Mouse (Mus musculus) midbrain, postnatal 0 days (tissue): ENCODE results near the gene 4931406P16Rik. TPM values are rescaled to one million over a fixed set of nuclear protein-coding genes. Genes with fewer than 3 reads are reported as not detected.
A peak's percentile ranks its signal among the peaks of the same experiment; 100 is the strongest.

Experiments used
- ATAC-seq: fragments of 200-750 bp; cut with Nextera tagmentation; 2 replicates; pipeline ENCODE4 v1.8.0; 2017; ENCODE audit warnings: moderate number of reproducible peaks, mild to moderate bottlenecking, moderate TSS enrichment, moderate library complexity; ENCODE audit not compliant: low FRiP score
- DNase-seq: peaks from one replicate; pipeline ENCODE4 v3.0.0-alpha.2; 2015; ENCODE audit warnings: low spot score
- H3K27ac ChIP-seq: fragments of 300-500 bp; sonication (generic); 2 replicates; pipeline ENCODE4 v1.5.1; 2014; ENCODE audit warnings: low read depth, mild to moderate bottlenecking, low read length, mixed read lengths
- H3K27me3 ChIP-seq: fragments of 300-500 bp; sonication (generic); 2 replicates; pipeline ENCODE4 v1.6.1; 2014; ENCODE audit warnings: low read length, control low read depth, mixed read lengths; ENCODE audit not compliant: insufficient read depth
- H3K36me3 ChIP-seq: fragments of 300-500 bp; sonication (generic); 2 replicates; pipeline ENCODE4 v1.6.1; 2014; ENCODE audit warnings: low read length, control low read depth, mixed read lengths; ENCODE audit not compliant: insufficient read depth
- H3K4me1 ChIP-seq: fragments of 300-500 bp; sonication (generic); 2 replicates; pipeline ENCODE4 v1.6.1; 2014; ENCODE audit warnings: mild to moderate bottlenecking, control low read depth, antibody characterized with exemption, low read length, mixed read lengths; ENCODE audit not compliant: insufficient read depth
- H3K4me2 ChIP-seq: fragments of 300-500 bp; sonication (generic); 2 replicates; pipeline ENCODE4 v1.6.1; 2014; ENCODE audit warnings: low read depth, mild to moderate bottlenecking, low read length, mixed read lengths; ENCODE audit not compliant: poor library complexity, severe bottlenecking
- H3K4me3 ChIP-seq: fragments of 300-500 bp; sonication (generic); 2 replicates; pipeline ENCODE4 v1.5.1; 2014; ENCODE audit warnings: low read depth, mild to moderate bottlenecking, low read length, moderate library complexity
- H3K9ac ChIP-seq: fragments of 300-500 bp; sonication (generic); replicated peaks from 2 replicates; pipeline ENCODE4 v1.6.1; 2014; ENCODE audit warnings: mild to moderate bottlenecking, low read length, moderate library complexity, mixed read lengths; ENCODE audit not compliant: poor library complexity, severe bottlenecking
- H3K9me3 ChIP-seq: fragments of 300-500 bp; sonication (generic); 2 replicates; pipeline ENCODE4 v1.6.1; 2016; ENCODE audit warnings: low read length, control low read depth
- CTCF ChIP-seq: IDR thresholded peaks from 2 replicates; pipeline ENCODE4 v1.5.1; 2016; ENCODE audit warnings: antibody characterized with exemption, mild to moderate bottlenecking
- WGBS: fragments of 180-500 bp; shearing (Covaris S2); extraction: QIAGEN DNeasy Blood & Tissue Kit; methylation state at CpG from one replicate; pipeline ENCODE4 v1.1.7; 2014; 5-methylcytosine and 5-hydroxymethylcytosine counted together
- polyA plus RNA-seq: library from polyadenylated mRNA; unstranded; fragments of >200 nt; fragmentation: Nextera tagmentation; extraction: Ambion mirVana; gene quantifications from 2 replicates; pipeline ENCODE4 v1.2.1, GENCODE M21; 2015
- total RNA-seq: library from RNA; depleted of rRNA; stranded (reverse); fragments of >200 nt; gene quantifications from 2 replicates; pipeline ENCODE4 v1.2.3, GENCODE M21; 2014

Gene 4931406P16Rik
- total and polyA plus RNA-seq, 2 experiments from 2014 or later, result 33.6 to 78.3 TPM

DNA sequence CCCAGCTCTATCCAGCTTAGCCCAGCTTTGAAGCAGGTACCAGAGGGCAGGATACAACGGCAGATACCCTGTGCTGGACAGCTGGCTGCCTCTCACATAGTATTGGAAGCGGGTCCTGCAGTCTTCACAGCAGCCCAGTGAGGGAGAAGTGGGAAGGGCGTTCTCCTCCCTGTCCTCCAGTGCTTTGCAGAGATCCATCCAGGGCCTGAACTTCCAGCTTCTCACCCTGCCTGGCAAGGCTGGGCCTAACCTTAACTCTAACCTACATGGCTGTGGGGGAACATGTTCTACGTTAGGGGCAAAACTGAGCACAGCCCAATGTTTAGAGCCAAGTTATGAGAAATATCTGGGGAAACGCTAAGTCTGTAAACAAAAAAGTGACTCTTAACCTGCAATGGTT is 7.8 kb upstream of the 4931406P16Rik start:
- TF ChIP-seq CTCF, result no peak
- no peaks in the 10 kb centered on the region for H3K36me3 ChIP-seq
- no peak overlapping the region for H3K27ac ChIP-seq
- no peaks in the 10 kb centered on the region for H3K9me3 ChIP-seq
- no peak overlapping the region for H3K4me3 ChIP-seq
- 85% methylated on average over 5 of the region's 5 CpGs for WGBS
- no peak for DNase-seq
- no peaks in the 10 kb centered on the region for H3K4me1 ChIP-seq
- no peak overlapping the region for H3K4me2 ChIP-seq
- H3K27me3 ChIP-seq, result no peaks in the 10 kb centered on the region
- ATAC-seq, result no peak
- H3K9ac ChIP-seq, result no peak overlapping the region

DNA sequence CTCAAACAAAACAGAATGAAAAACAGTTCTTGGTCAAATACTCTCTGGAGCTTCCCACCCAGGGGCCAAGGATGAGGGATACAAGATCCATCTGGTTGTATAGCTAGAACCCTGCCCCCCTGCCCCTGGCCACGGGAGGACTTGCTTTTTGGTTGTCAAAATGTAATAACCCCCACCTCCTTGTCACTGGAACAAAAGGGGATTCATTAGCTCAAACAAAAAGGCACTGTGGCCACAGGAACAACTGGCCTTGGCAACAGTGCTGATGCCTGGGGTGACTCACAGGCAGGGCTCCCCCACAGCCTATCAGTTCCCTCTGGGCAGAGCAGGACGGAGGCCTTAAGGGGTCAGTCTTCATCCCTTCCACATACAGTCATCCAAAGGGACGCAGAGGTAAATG is 6.6 kb upstream of the 4931406P16Rik start:
- DNase-seq, result peak; percentile 64
- no peaks in the 10 kb centered on the region for H3K4me1 ChIP-seq
- no peak overlapping the region for H3K4me2 ChIP-seq
- H3K9me3 ChIP-seq, result no peaks in the 10 kb centered on the region
- H3K36me3 ChIP-seq, result no peaks in the 10 kb centered on the region
- no peaks in the 10 kb centered on the region for H3K27me3 ChIP-seq
- H3K27ac ChIP-seq, result no peak overlapping the region
- no peak for TF ChIP-seq CTCF
- peak; percentile 63; the same call in 1 of the 2 replicates for ATAC-seq
- H3K4me3 ChIP-seq, result no peak overlapping the region
- WGBS, result 40% methylated on average over 3 of the region's 3 CpGs
- no peak overlapping the region for H3K9ac ChIP-seq

- TF ChIP-seq CTCF, result no peak
- Histone ChIP-seq H3K4me2 (no peak overlapping the region), H3K4me3 (no peak overlapping the region), H3K4me1 (no peaks in the 10 kb centered on the region), H3K9ac (no peak overlapping the region), H3K9me3 (no peaks in the 10 kb centered on the region), H3K27ac (no peak overlapping the region), H3K27me3 (no peaks in the 10 kb centered on the region), H3K36me3 (no peaks in the 10 kb centered on the region)
- ATAC-seq (no peak), DNase-seq (no peak)
- 85% methylated on average over 2 of the region's 2 CpGs for WGBS
Measured at GRCm38 (mm10) chr7:34319123-34319522, 5.8 kb upstream of the 4931406P16Rik start.

GRCm38 (mm10) chr7:34317901-34318476 is 4.6 kb upstream of the 4931406P16Rik start:
- Histone ChIP-seq H3K4me3 (no peak overlapping the region), H3K27me3 (no peaks in the 10 kb centered on the region), H3K9ac (no peak overlapping the region), H3K27ac (no peak overlapping the region), H3K36me3 (no peaks in the 10 kb centered on the region), H3K9me3 (no peaks in the 10 kb centered on the region), H3K4me2 (no peak overlapping the region), H3K4me1 (no peaks in the 10 kb centered on the region)
- 60% methylated on average over 7 of the region's 7 CpGs for WGBS
- ATAC-seq (no peak), DNase-seq (peak; percentile 66)
- no peak for TF ChIP-seq CTCF

DNA sequence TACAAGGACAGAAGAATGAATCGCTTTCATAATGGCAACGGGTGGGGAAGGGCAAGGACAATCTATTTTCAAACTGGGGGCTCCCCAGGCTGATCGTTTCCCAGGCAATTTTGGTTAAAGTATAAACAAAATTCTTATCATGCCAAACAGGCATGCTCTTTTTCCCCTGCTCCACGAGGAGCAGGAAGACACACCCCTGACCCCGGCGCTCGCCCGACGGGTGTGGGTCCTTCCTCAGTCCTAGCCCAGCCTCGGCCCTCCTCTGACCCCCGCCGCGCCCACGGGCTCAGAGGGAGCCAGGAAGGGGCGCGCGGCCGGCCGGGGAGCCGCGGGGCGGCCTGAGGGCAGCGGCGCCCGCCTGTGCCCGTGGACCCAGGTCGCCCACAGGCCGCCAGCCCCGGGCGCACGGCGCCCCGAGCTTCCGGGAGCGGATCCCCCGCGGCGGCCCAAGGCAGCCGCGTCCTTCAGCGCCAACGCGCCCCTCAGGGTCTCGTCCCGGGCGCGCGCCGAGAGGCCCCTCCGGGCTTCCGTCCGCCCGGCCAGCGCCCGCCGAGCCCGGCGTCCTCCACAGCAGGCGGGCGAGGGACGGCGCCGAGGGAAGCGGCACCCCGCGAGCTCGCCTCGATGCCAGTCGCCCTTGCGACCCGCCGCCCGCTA is 437 bp downstream of the 4931406P16Rik start:
- Histone ChIP-seq H3K4me2 (peak overlapping the region; percentile 73), H3K27me3 (no peaks in the 10 kb centered on the region), H3K36me3 (no peaks in the 10 kb centered on the region), H3K27ac (peak overlapping the region; percentile 89), H3K9ac (peak overlapping the region; percentile 92), H3K4me3 (peak overlapping the region; percentile 94), H3K9me3 (no peaks in the 10 kb centered on the region), H3K4me1 (no peaks in the 10 kb centered on the region)
- ATAC-seq, result peak; percentile 81
- DNase-seq, result peak; percentile 32
- under 1% methylated on average over 26 of the region's 73 CpGs for WGBS
- no peak for TF ChIP-seq CTCF

DNA sequence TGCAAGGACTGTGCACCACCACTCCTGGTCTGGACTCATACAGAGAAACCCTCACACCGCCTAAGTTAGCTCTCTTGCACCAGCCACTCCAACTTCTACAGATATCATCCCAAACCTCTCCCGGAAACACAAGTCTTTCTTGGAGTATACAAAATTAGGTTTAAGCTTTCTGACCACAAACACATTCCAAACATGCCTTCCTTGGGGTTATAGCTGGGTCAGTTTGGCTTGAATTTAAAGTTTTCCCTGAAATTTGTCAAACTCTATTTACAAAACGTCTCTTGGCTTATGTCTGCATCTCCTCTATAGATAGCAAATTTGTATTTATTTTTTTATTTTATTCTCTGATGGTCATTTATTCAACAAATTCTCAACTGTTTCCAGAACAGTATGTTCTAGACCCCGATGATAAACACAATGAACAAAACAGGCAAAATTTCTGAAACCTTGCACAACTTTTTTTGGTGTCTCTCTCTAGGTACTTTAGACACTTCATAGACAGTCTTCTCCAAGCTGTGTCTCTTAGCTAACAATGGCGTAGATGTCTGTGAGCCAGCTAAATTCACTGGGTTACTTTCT is 4.1 kb downstream of the 4931406P16Rik start:
- H3K9me3 ChIP-seq, result no peaks in the 10 kb centered on the region
- no peak overlapping the region for H3K27ac ChIP-seq
- DNase-seq, result no peak
- no peak overlapping the region for H3K4me3 ChIP-seq
- no peaks in the 10 kb centered on the region for H3K4me1 ChIP-seq
- no peak overlapping the region for H3K9ac ChIP-seq
- 0 out of 2 replicates have a peak, but pooled peaks cover 3% of the 10 kb centered on the region for H3K36me3 ChIP-seq
- no peak for TF ChIP-seq CTCF
- no peaks in the 10 kb centered on the region for H3K27me3 ChIP-seq
- no peak for ATAC-seq
- H3K4me2 ChIP-seq, result no peak overlapping the region
- WGBS, result 85% methylated on average over 5 of the region's 5 CpGs
